Mouse (Mus musculus) frontal cortex, adult 2 months (tissue): ENCODE measurements around the gene Fndc3a. TPM values are rescaled to one million over a fixed set of nuclear protein-coding genes. Genes with fewer than 3 reads are reported as not detected.

Experiments used
- DNase-seq, 2 experiments: peaks; one replicate each; pipeline ENCODE4 v3.0.0; 2022; ENCODE audit warnings: low spot score in 1 of 2; ENCODE audit errors: extremely low spot score in 1 of 2
- polyA plus RNA-seq: library from polyadenylated mRNA; depleted of rRNA; stranded (reverse); fragments of >200 nt; gene quantifications from 2 replicates; pipeline ENCODE4 v1.2.3, GENCODE M21; 2012

Fndc3a gene
- polyA plus RNA-seq, 1 experiment, result 24.8 TPM

GRCm38 (mm10) chr14:72677247-72677646, 32.6 kb downstream of the Fndc3a start:
- no peak for DNase-seq

GRCm38 (mm10) chr14:72671911-72672310, 37.9 kb downstream of the Fndc3a start:
- DNase-seq, result no peak

GRCm38 (mm10) chr14:72670987-72671386, 38.8 kb downstream of the Fndc3a start:
- no peak for DNase-seq

- DNase-seq, result no peak
Measured at GRCm38 (mm10) chr14:72649268-72649667, 60.5 kb downstream of the Fndc3a start.

- no peak for DNase-seq
Measured at GRCm38 (mm10) chr14:72645512-72645911, 64.3 kb downstream of the Fndc3a start.

- no peak for DNase-seq
Measured at GRCm38 (mm10) chr14:72644620-72645019, 65.2 kb downstream of the Fndc3a start.

GRCm38 (mm10) chr14:72638507-72638906, 71.3 kb downstream of the Fndc3a start:
- DNase-seq, result no peak

GRCm38 (mm10) chr14:72633571-72633970, 76.2 kb downstream of the Fndc3a start:
- no peak for DNase-seq

GRCm38 (mm10) chr14:72625411-72625810, 84.4 kb downstream of the Fndc3a start:
- DNase-seq, result no peak

GRCm38 (mm10) chr14:72604077-72604476, 105.7 kb downstream of the Fndc3a start:
- DNase-seq, result no peak

GRCm38 (mm10) chr14:72603194-72603521, 106.6 kb downstream of the Fndc3a start:
- DNase-seq, result no peak

GRCm38 (mm10) chr14:72602521-72603193, 107.1 kb downstream of the Fndc3a start:
- DNase-seq, result peak; percentile 74 to 91

- DNase-seq, result no peak
Measured at GRCm38 (mm10) chr14:72601381-72602305, 108.2 kb downstream of the Fndc3a start.

- peak in 1 of 2 experiments; percentile 33 for DNase-seq
Measured at GRCm38 (mm10) chr14:72600375-72600774, 109.4 kb downstream of the Fndc3a start.

GRCm38 (mm10) chr14:72598976-72599740, 110.6 kb downstream of the Fndc3a start:
- no peak for DNase-seq

- no peak for DNase-seq
Measured at GRCm38 (mm10) chr14:72594191-72594590, 115.6 kb downstream of the Fndc3a start.

GRCm38 (mm10) chr14:72589415-72589814, 120.4 kb downstream of the Fndc3a start:
- no peak for DNase-seq

- no peak for DNase-seq
Measured at GRCm38 (mm10) chr14:72582979-72583378, 126.8 kb downstream of the Fndc3a start.

- DNase-seq, result no peak
Measured at GRCm38 (mm10) chr14:72580991-72581390, 128.8 kb downstream of the Fndc3a start.

GRCm38 (mm10) chr14:72576283-72576682, 133.5 kb downstream of the Fndc3a start:
- no peak for DNase-seq

- no peak for DNase-seq
Measured at GRCm38 (mm10) chr14:72563941-72564340, 145.9 kb downstream of the Fndc3a start.
